ENCODE assay signal across 8 mouse cellular contexts in the genomic region with DNA sequence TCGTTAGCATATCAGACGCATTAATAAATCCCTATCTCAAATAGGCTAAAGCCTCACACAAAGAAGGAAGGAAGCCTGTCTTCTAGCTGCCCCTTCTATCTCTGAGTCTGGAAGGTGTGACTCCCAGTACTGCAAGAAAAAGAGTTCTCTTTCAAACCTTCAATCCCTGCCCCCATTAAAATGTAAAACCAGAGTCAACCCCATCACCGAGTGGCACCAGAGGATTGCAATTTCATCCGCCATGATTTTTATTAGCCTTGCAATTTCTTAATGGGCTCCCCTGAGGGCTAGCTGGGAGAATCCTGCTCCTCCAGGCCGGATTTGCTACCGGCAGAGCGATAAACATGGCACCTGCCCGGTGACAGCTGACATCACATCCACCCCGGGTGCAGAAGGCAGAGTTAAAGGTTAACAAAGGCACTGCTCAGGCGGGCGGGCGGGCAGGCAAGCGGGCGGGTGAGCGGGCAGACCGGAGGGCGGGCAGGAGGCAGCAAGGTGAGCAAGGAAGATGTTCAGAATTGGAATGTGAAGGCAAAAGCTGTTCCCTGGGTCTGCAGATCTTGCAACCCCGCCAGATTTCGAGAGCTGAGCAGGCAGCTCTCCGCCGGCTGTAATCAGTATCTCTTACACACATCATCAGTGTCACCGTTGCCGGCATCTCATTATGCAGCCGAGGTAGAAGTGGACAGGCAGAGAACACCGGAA.
DNase-seq lines count a peak whose midpoint lies in the region; ATAC-seq and TF ChIP-seq lines count a peak whose summit lies in the region.

No protein-coding gene starts in this region.

- 5% methylated on average over 25 of the region's 25 CpGs for WGBS in embryonic facial prominence, embryonic 11.5 days
- WGBS in liver, embryonic 16.5 days (ENCODE audit: insufficient replicate concordance): 10% methylated on average over 25 of the region's 25 CpGs

- no peaks in the 10 kb centered on the region for H3K36me3 ChIP-seq in ES-E14 (ENCODE audit: control insufficient read depth, insufficient read depth, low read length, poor library complexity, severe bottlenecking)
- H3K36me3 ChIP-seq in embryonic facial prominence, embryonic 11.5 days (replicated peaks; ENCODE audit: control insufficient read depth, insufficient read depth, low read depth, low read length): no peaks in the 10 kb centered on the region
- no peaks in the 10 kb centered on the region for H3K36me3 ChIP-seq in liver, embryonic 16.5 days (ENCODE audit: control insufficient read depth, insufficient read depth)

- no peak overlapping the region for H3K27ac ChIP-seq in ES-E14 (ENCODE audit: insufficient read depth, low read depth, low read length, poor library complexity, severe bottlenecking)
- H3K27ac ChIP-seq in embryonic facial prominence, embryonic 11.5 days (replicated peaks; ENCODE audit: low read depth, low read length): no peak overlapping the region
- H3K27ac ChIP-seq in liver, embryonic 16.5 days (ENCODE audit: low read length): no peak overlapping the region

- no peaks in the 10 kb centered on the region for H3K9me3 ChIP-seq in ES-E14 (ENCODE audit: control insufficient read depth, insufficient read depth, low read depth, low read length)
- H3K9me3 ChIP-seq in embryonic facial prominence, embryonic 11.5 days (replicated peaks; ENCODE audit: control insufficient read depth, low read length): no peaks in the 10 kb centered on the region
- no peaks in the 10 kb centered on the region for H3K9me3 ChIP-seq in liver, embryonic 16.5 days (replicated peaks; ENCODE audit: control insufficient read depth, low read length)

- H3K4me3 ChIP-seq in ES-E14 (ENCODE audit: insufficient read depth in 1 of 2, low read depth in 1 of 2, low read length in 2 of 2, poor library complexity in 1 of 2, severe bottlenecking in 1 of 2): peak overlapping the region; percentile 35 to 49
- H3K4me3 ChIP-seq in embryonic facial prominence, embryonic 11.5 days (ENCODE audit: low read depth, low read length): peak overlapping the region; percentile 37
- peak overlapping the region; percentile 43 for H3K4me3 ChIP-seq in liver, embryonic 16.5 days (ENCODE audit: low read depth, low read length)

- H3K4me1 ChIP-seq in ES-E14 (ENCODE audit: control insufficient read depth in 2 of 2, insufficient read depth in 2 of 2, low read length in 2 of 2, poor library complexity in 1 of 2): no peaks in the 10 kb centered on the region
- H3K4me1 ChIP-seq in embryonic facial prominence, embryonic 11.5 days (ENCODE audit: control insufficient read depth, insufficient read depth, low read length): no peaks in the 10 kb centered on the region
- H3K4me1 ChIP-seq in liver, embryonic 16.5 days (ENCODE audit: control insufficient read depth, low read depth, low read length): no peaks in the 10 kb centered on the region

- peak; percentile 52; the same call in 1 of the 2 replicates for ATAC-seq in embryonic facial prominence, embryonic 11.5 days (replicated peaks; ENCODE audit: insufficient number of reproducible peaks, low FRiP score, low TSS enrichment, low read depth)
- peak; percentile 69; the same call in 1 of the 2 replicates for ATAC-seq in liver, embryonic 16.5 days (ENCODE audit: low read depth)
- ATAC-seq in megakaryocyte, adult 5-6 weeks (ENCODE audit: poor library complexity, severe bottlenecking): no peak

- H3K27me3 ChIP-seq in embryonic facial prominence, embryonic 11.5 days (ENCODE audit: control insufficient read depth, insufficient read depth, low read length): no peaks in the 10 kb centered on the region
- no peaks in the 10 kb centered on the region for H3K27me3 ChIP-seq in liver, embryonic 16.5 days (ENCODE audit: control insufficient read depth, insufficient read depth, low read depth, low read length)

- H3K4me2 ChIP-seq in embryonic facial prominence, embryonic 11.5 days (ENCODE audit: low read depth, low read length): peak overlapping the region; percentile 48
- peak overlapping the region; percentile 44 for H3K4me2 ChIP-seq in liver, embryonic 16.5 days (ENCODE audit: low read depth, low read length)

- H3K9ac ChIP-seq in ES-E14 (ENCODE audit: insufficient read depth, low read depth, low read length, poor library complexity, severe bottlenecking): no peak overlapping the region
- H3K9ac ChIP-seq in embryonic facial prominence, embryonic 11.5 days (replicated peaks; ENCODE audit: low read length): peak overlapping the region; percentile 10
- no peak overlapping the region for H3K9ac ChIP-seq in liver, embryonic 16.5 days (ENCODE audit: low read depth, low read length)

- peak; percentile 3 for DNase-seq in gastrocnemius, postnatal 14 days
- no peak for DNase-seq in gastrocnemius, postnatal 25 days
- DNase-seq in ES-E14 (ENCODE audit: low read depth, low spot score): no peak
- DNase-seq in embryonic facial prominence, embryonic 11.5 days (ENCODE audit: low spot score): peak; percentile 43
- peak; percentile 65 for DNase-seq in kidney, adult 18-20 months
- DNase-seq in urinary bladder, postnatal 25 days (ENCODE audit: low spot score): no peak

- intact Hi-C loops in gastrocnemius, postnatal 14 days (cut with DNase I; ENCODE audit: low total_unique reads): no loop called here

- in situ Hi-C loops in ES-E14 (cut with MboI; ENCODE audit: low sequenced_read_pairs in 2 of 2, unreplicated experiment in 2 of 2): no loop called here

TF ChIP-seq in ES-E14, 5 proteins besides CTCF, POLR2A, EP300 and RAD21:
- TF ChIP-seq ZC3H11A (IDR thresholded peaks at IDR 0.05; ENCODE audit: borderline replicate concordance, low read depth, low read length) (no peak), MAFK (IDR thresholded peaks at IDR 0.05; ENCODE audit: insufficient read depth, low read depth, low read length) (no peak), ZNF384 (IDR thresholded peaks at IDR 0.05; ENCODE audit: low read depth, low read length) (no peak), CHD2 (IDR thresholded peaks at IDR 0.05; ENCODE audit: low read depth, low read length) (no peak), HCFC1 (IDR thresholded peaks at IDR 0.05; ENCODE audit: borderline replicate concordance, insufficient read depth, low read length) (no peak)

Comparison
In these comparisons a context has a peak if more than half of its experiments do, and no peak if none do; other contexts are left out.
1. DNase-seq: peak in gastrocnemius, postnatal 14 days (single experiment), embryonic facial prominence, embryonic 11.5 days (single experiment) and kidney, adult 18-20 months (single experiment); none in gastrocnemius, postnatal 25 days (single experiment), ES-E14 (single experiment) and urinary bladder, postnatal 25 days (single experiment).
2. Peak in every context shown above with its lines, with median percentiles within 50 percentile points of each other: H3K4me3 ChIP-seq.